Mouse (Mus musculus): ENCODE measurements around the gene F13a1.

F13a1 gene

DNA sequence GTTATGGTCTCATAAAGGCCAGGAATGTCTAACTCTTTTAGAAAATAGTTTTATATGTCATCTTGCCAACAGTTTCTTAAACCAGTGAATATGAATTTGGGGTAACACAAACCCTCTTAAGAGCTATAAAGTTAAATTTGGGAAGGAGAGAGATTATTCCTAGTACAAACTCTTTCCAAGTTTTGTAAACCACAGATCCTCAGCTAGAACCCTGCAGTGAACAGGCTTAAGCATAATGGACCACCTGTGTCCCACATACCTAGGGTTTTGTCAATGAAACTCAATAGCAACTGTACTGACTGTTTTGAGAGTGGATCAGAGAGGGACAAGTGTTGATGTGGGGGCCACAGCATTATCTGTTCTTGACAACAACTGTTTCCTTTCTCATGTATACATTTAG lies 96.4 kb downstream of the F13a1 start:
- DNase-seq (ENCODE audit: low spot score in 2 of 2) = no peak

DNA sequence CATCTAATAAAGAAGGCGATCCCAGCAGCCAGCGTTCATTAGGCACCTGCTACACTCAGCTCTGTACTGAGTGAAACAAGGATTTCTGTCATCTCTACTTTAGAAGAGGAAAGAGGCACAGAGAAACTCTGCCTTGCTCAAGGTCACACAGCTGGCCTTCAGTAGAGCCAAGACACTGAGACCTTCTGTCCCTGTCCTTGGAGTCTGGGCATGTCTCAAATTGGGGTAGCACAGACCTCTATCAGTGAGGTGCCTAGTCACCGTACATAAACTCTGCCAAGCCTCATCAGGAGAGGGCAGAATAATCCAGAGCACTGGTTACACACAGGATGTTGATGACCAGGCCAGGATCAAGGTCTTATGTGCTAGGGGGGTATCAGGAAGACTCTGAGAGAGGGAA lies 108.2 kb downstream of the F13a1 start:
- DNase-seq (ENCODE audit: low spot score in 2 of 2) = no peak

DNA sequence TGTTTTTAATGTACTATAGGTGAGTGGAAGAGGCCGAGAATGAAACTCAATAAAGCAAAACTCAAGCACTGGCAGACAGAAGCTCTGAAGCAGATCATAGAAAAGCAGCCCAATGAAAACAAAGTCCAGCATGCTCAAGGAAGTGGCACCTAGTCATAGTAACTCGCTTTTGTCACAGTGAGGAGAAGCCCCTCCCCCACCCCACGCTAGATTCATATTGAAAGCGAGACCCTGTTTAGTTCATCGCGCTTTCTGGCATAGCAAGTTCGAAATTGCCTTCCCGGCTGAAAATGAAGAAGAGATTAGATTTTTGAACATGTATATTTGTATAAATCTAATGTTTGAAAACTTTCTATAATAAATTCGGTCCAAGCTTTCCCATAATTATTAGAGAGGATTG lies 118.0 kb downstream of the F13a1 start:
- DNase-seq (ENCODE audit: low spot score in 2 of 2) = no peak

DNA sequence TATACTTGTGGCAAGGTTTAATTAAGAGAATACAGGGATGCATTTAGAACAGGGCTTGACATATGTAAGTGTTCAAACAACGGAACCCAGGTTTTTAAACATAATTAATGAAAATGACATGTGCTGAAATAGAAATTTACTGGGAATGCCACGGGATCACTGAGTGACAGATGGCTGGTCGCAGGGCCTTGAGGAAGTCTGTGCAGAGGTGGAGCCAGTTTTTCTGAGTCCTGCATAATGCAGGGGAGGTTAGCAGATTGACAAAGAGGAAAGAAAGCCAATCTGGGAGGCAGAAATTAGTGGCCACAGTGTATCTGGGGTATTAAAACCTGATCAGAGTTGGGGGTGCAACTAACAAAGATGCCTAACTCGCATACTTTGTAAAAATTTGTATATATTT lies 130.3 kb downstream of the F13a1 start:
- DNase-seq (ENCODE audit: low spot score in 2 of 2) = no peak

DNA sequence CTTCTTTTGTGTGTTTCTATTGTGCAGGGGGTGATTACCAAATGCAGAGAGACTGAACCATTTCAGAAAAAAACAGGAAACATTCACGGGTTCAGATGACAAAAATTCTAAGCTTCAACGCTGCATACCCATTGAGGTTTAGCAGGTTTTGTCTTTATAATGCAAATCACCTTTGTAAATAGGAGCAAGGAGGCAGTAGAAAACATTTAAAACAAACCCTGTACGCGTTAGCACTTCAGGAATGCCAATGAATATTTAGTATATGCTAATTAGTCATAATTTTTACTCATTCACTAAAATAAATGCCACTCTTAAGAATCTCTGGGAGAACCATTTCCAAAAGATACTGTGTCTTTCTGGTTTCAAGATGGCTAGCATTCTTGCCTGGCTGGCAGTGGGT lies 146.2 kb downstream of the F13a1 start:
- no peak for DNase-seq (ENCODE audit: low spot score in 2 of 2)

DNA sequence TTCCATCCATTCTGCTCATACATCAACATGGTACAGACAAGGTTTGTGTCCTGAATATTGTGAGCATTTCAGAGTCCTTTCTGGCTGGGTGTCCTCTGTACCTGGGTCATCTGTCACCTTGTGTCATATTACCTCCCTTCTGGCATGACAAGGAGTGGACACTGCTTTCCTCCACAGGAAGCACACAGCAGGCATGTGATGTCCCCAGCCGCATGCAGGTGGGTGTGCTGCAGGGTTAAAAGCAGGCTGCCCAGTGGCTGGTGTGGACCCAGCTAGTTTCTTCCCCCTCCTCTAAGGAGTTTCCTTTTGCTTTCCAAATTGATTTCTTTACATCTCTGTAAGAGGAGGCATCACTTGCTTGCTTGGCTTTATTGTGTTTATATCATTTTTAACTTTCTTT lies 146.6 kb downstream of the F13a1 start:
- no peak for DNase-seq (ENCODE audit: low spot score in 2 of 2)

DNA sequence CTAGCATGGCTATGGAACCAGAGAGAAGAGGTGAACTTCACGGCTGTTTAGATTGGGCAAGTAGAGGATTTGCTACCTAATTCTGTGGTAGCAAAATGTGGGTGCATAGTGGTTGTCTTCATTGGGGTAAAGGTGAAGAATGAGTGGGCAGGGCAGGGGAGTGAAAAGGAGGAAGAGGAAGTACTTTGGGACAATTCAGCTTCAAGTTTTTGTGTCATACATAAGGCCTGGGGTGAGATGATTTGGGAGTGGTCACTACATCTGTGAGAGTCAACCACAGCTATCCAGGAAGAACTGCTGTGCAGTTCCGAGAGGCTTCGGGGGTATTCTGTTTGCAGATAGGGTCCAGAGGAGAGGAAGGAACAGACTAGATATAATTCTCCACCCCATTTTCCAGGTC lies 148.4 kb downstream of the F13a1 start:
- DNase-seq (ENCODE audit: low spot score in 2 of 2) = no peak

DNA sequence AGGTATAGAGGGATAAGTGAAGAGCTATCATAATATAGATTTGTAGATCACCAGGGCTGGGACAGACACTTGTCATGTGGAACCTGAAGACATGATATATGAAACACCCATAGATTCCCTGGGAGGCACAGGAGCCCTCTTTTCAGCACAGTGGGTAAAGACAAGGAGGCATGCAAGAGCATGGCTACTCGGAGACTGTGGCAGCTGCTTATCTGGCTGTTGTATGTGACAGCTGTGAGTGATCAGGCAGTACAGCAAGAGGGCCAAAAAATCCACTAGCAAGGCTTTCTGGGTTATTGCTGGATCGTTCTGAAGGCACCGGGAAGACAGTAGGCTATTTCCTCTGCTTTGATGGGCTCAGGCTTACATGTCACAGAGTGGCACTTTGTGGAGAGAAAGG lies 149.0 kb downstream of the F13a1 start:
- no peak for DNase-seq (ENCODE audit: low spot score in 2 of 2)

DNA sequence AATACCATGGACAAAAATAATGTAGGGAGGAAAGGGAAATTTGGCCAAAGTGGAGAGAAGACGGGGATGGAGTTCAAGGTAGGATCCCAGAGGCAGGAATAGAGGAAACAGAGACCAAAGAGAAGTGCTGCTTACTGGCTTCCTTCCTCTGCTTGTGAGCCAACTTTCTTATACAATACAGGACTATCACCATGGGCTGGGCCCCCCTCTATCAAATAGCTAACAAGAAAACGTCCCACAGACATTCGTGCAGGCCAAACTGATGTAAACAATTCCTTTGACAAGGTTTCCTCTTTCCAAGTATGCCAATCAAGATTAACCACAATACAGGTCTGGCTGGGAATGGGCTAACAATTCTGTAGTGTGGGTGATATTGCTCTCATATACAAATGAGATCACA lies 154.0 kb downstream of the F13a1 start:
- DNase-seq (ENCODE audit: low spot score in 2 of 2) = no peak

DNA sequence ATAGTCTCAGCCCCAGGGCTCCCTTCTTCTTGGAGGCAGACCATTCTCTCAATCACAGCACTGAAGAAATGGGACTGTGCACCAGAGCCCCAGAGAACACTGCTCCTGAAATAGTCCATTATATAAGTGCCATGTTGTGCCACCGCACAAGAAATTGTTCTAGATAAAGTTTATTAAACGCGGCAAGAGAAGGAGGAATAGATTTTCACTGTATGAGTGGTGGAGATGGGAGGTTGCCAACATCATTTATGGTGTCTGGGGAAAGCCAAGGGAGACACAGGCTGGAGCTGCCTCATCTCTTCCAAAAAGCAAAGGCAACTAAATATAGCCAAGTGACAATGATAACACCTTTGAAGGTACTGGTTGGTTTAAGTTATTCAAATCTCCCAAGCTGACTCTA lies 156.3 kb downstream of the F13a1 start:
- no peak for DNase-seq (ENCODE audit: low spot score in 2 of 2)

DNA sequence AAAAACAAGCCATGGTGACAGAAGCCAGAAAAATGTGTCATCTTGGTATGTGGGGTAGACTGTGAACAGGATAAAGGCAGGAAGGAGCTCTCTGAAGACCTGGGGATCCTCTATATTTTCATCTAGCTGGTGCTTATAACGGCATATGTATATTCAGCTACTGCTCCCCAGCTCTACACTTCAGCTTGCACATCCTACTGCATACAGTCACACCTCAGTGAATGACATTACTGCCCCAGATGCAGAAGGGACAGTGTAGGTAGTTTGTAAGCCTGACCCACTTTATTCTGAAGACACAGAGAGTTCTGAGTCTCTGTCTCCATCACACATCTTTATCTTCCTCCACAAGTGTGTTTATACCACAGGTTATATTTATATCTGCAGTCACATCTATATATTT lies 157.8 kb downstream of the F13a1 start:
- DNase-seq (ENCODE audit: low spot score in 2 of 2) = no peak

DNA sequence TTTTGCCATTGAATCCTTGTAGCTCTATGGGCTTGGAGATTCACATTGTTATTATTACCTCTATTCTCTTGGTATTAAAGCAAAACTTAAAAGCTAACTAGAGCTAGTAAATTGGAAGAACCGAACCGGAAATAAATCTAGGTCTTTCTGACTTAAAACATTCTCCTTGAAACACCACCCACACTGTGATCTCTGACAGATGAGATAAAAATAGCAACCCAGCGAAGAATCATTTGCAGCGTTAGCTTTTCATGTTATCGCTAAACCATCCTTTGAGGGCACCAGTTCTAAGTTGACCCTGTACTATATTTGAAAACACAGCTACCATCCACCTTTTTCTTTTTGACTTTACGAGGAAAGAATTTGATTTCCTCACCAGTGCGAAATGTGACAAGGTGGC lies 164.1 kb downstream of the F13a1 start:
- no peak for DNase-seq (ENCODE audit: low spot score in 2 of 2)

DNA sequence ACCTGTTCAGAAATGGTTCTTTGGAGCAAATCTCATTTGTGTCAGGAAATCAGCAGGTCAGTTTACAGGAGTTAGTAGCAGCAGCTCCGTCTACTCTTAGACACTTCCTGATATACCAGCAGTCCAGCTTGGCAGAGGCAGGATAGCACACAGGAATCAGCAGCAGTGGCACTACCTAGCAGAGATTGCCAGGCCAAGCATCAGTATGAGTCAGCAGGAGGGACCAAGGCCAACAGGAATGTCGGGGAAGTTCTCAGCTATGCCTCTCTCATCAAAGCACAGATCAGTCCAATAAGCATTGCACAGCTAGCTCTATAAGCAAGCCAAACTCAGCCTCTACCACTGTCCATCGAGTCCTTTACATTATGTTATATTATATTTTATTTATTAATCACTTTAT lies 210.9 kb downstream of the F13a1 start:
- no peak for DNase-seq (ENCODE audit: low spot score in 2 of 2)
